Mouse (Mus musculus) hindbrain, postnatal 0 days (tissue): ENCODE measurements around the gene Cacna2d3. TPM values are rescaled to one million over a fixed set of nuclear protein-coding genes. Genes with fewer than 3 reads are reported as not detected.

ENCODE experiments used
- ATAC-seq: fragments of 200-750 bp; cut with Nextera tagmentation; 2 replicates; pipeline ENCODE4 v1.8.0; 2017; ENCODE audit warnings: mild to moderate bottlenecking, moderate TSS enrichment, moderate library complexity
- DNase-seq: peaks from one replicate; pipeline ENCODE4 v3.0.0-alpha.2; 2015; ENCODE audit warnings: low spot score
- H3K27ac ChIP-seq: fragments of 300-500 bp; sonication (generic); 2 replicates; pipeline ENCODE4 v1.5.1; 2014; ENCODE audit warnings: mild to moderate bottlenecking
- H3K27me3 ChIP-seq: fragments of 300-500 bp; sonication (generic); 2 replicates; pipeline ENCODE4 v1.6.1; 2014; ENCODE audit warnings: low read length, mixed read lengths; ENCODE audit not compliant: insufficient read depth
- H3K36me3 ChIP-seq: fragments of 300-500 bp; sonication (generic); 2 replicates; pipeline ENCODE4 v1.6.1; 2014; ENCODE audit warnings: low read length, mixed read lengths; ENCODE audit not compliant: insufficient read depth
- H3K4me1 ChIP-seq: fragments of 300-500 bp; sonication (generic); 2 replicates; pipeline ENCODE4 v1.6.1; 2014; ENCODE audit warnings: antibody characterized with exemption, low read length, mixed read lengths; ENCODE audit not compliant: insufficient read depth
- H3K4me2 ChIP-seq: fragments of 300-500 bp; sonication (generic); 2 replicates; pipeline ENCODE4 v1.6.1; 2014; ENCODE audit warnings: low read depth, mild to moderate bottlenecking, low read length, moderate library complexity, mixed read lengths
- H3K4me3 ChIP-seq: fragments of 300-500 bp; sonication (generic); 2 replicates; pipeline ENCODE4 v1.5.1; 2014; ENCODE audit warnings: low read length
- H3K9ac ChIP-seq: fragments of 300-500 bp; sonication (generic); replicated peaks from 2 replicates; pipeline ENCODE4 v1.6.1; 2014; ENCODE audit warnings: mild to moderate bottlenecking, low read length, moderate library complexity, mixed read lengths
- H3K9me3 ChIP-seq: fragments of 300-500 bp; sonication (generic); 2 replicates; pipeline ENCODE4 v1.6.1; 2016; ENCODE audit warnings: low read length, mixed read lengths
- CTCF ChIP-seq: IDR thresholded peaks from 2 replicates; pipeline ENCODE4 v1.5.1; 2016; ENCODE audit warnings: antibody characterized with exemption, control low read depth, low read depth
- WGBS: fragments of 180-500 bp; shearing (Covaris S2); extraction: QIAGEN DNeasy Blood & Tissue Kit; methylation state at CpG from one replicate; pipeline ENCODE4 v1.1.7; 2014; 5-methylcytosine and 5-hydroxymethylcytosine counted together
- polyA plus RNA-seq: library from polyadenylated mRNA; unstranded; fragments of >200 nt; fragmentation: Nextera tagmentation; extraction: Ambion mirVana; gene quantifications from 2 replicates; pipeline ENCODE4 v1.2.1, GENCODE M21; 2015
- total RNA-seq: library from RNA; depleted of rRNA; stranded (reverse); fragments of >200 nt; gene quantifications from 2 replicates; pipeline ENCODE4 v1.2.3, GENCODE M21; 2014

Gene Cacna2d3
- total and polyA plus RNA-seq, 2 experiments from 2014 or later = 37.6 to 39.0 TPM

- Histone ChIP-seq H3K27me3 (no peaks in the 10 kb centered on the region), H3K9me3 (no peaks in the 10 kb centered on the region), H3K4me3 (no peak overlapping the region), H3K27ac (no peak overlapping the region), H3K36me3 (no peaks in the 10 kb centered on the region), H3K9ac (no peak overlapping the region), H3K4me2 (0 out of 2 replicates have a peak overlapping the region, but pooled peaks have one; percentile 7), H3K4me1 (peaks cover 11% of the 10 kb centered on the region; the same call in 1 of the 2 replicates)
- DNase-seq (no peak), ATAC-seq (no peak)
- 46% methylated on average over 6 of the region's 6 CpGs for WGBS
- no peak for TF ChIP-seq CTCF
Measured at GRCm38 (mm10) chr14:29028391-29029106, 693.1 kb downstream of the Cacna2d3 start.

GRCm38 (mm10) chr14:29027276-29027675 is 694.4 kb downstream of the Cacna2d3 start:
- no peak for ATAC-seq
- no peaks in the 10 kb centered on the region for H3K9me3 ChIP-seq
- no peak overlapping the region for H3K4me3 ChIP-seq
- no peaks in the 10 kb centered on the region for H3K36me3 ChIP-seq
- H3K4me2 ChIP-seq = no peak overlapping the region
- no peak overlapping the region for H3K27ac ChIP-seq
- no peak; the same call in 1 of the 2 replicates for TF ChIP-seq CTCF
- DNase-seq = no peak
- H3K27me3 ChIP-seq = no peaks in the 10 kb centered on the region
- WGBS = 83% methylated on average over 5 of the region's 5 CpGs
- peaks cover 11% of the 10 kb centered on the region; the same call in 1 of the 2 replicates for H3K4me1 ChIP-seq
- no peak overlapping the region for H3K9ac ChIP-seq

GRCm38 (mm10) chr14:29025335-29025734 is 696.3 kb downstream of the Cacna2d3 start:
- ATAC-seq (no peak), DNase-seq (no peak)
- TF ChIP-seq CTCF = no peak
- H3K9me3 ChIP-seq = no peaks in the 10 kb centered on the region
- H3K4me1 ChIP-seq = peaks cover 11% of the 10 kb centered on the region; the same call in 1 of the 2 replicates
- H3K4me3 ChIP-seq = no peak overlapping the region
- no peak overlapping the region for H3K9ac ChIP-seq
- WGBS = 81% methylated on average over 6 of the region's 6 CpGs
- H3K27me3 ChIP-seq = no peaks in the 10 kb centered on the region
- no peak overlapping the region for H3K4me2 ChIP-seq
- H3K27ac ChIP-seq = no peak overlapping the region
- H3K36me3 ChIP-seq = no peaks in the 10 kb centered on the region

- no peaks in the 10 kb centered on the region for H3K27me3 ChIP-seq
- WGBS = 87% methylated on average over 4 of the region's 4 CpGs
- TF ChIP-seq CTCF = no peak
Measured at GRCm38 (mm10) chr14:29023246-29023645, 698.4 kb downstream of the Cacna2d3 start.

GRCm38 (mm10) chr14:29021295-29021694 is 700.4 kb downstream of the Cacna2d3 start:
- Histone ChIP-seq H3K36me3 (no peaks in the 10 kb centered on the region), H3K4me1 (no peaks in the 10 kb centered on the region), H3K27ac (no peak overlapping the region), H3K4me3 (no peak overlapping the region), H3K4me2 (no peak overlapping the region), H3K9me3 (no peaks in the 10 kb centered on the region), H3K27me3 (no peaks in the 10 kb centered on the region), H3K9ac (no peak overlapping the region)
- DNase-seq = no peak
- WGBS = 86% methylated on average over 4 of the region's 4 CpGs
- no peak for TF ChIP-seq CTCF
- ATAC-seq = no peak

More at GRCm38 (mm10) chr14:29023246-29023645, 698.4 kb downstream of the Cacna2d3 start:
- Histone ChIP-seq H3K4me1 (0 out of 2 replicates have a peak, but pooled peaks cover 1% of the 10 kb centered on the region), H3K9me3 (no peaks in the 10 kb centered on the region), H3K4me3 (no peak overlapping the region), H3K4me2 (no peak overlapping the region), H3K36me3 (no peaks in the 10 kb centered on the region), H3K9ac (no peak overlapping the region), H3K27ac (no peak overlapping the region)
- DNase-seq (no peak), ATAC-seq (no peak)

- Histone ChIP-seq H3K36me3 (no peaks in the 10 kb centered on the region), H3K4me2 (no peak overlapping the region), H3K4me1 (no peaks in the 10 kb centered on the region), H3K4me3 (no peak overlapping the region), H3K27me3 (no peaks in the 10 kb centered on the region), H3K9me3 (no peaks in the 10 kb centered on the region), H3K27ac (no peak overlapping the region), H3K9ac (no peak overlapping the region)
- no peak for TF ChIP-seq CTCF
- DNase-seq = no peak
- 30% methylated on average over 7 of the region's 7 CpGs for WGBS
- no peak for ATAC-seq
Measured at GRCm38 (mm10) chr14:29018316-29019000, 703.2 kb downstream of the Cacna2d3 start.
